Mouse (Mus musculus): ENCODE measurements around the gene Gabpb1.
"Not testable (repeated sequence)": the region's sequence is repeated elsewhere in the genome, so short reads cannot be mapped to it uniquely, and the experiment has no call there.

Gabpb1 gene

GRCm38 (mm10) chr2:126640298-126640697 is 35.8 kb downstream of the Gabpb1 start:
- DNase-seq (ENCODE audit: low read depth) = no peak

GRCm38 (mm10) chr2:126635939-126636823 is 40.0 kb downstream of the Gabpb1 start:
- peak; percentile 90 for DNase-seq (ENCODE audit: low read depth)

- DNase-seq (ENCODE audit: low read depth) = no peak
Observed at GRCm38 (mm10) chr2:126633165-126633564, 43.0 kb downstream of the Gabpb1 start.

- DNase-seq (ENCODE audit: low read depth) = no peak
Observed at GRCm38 (mm10) chr2:126628455-126628995, 47.6 kb downstream of the Gabpb1 start.

- DNase-seq (ENCODE audit: low read depth) = no peak
Observed at GRCm38 (mm10) chr2:126623138-126623537, 53.0 kb downstream of the Gabpb1 start.

GRCm38 (mm10) chr2:126622455-126622854 is 53.7 kb downstream of the Gabpb1 start:
- DNase-seq (ENCODE audit: low read depth) = no peak

GRCm38 (mm10) chr2:126619249-126619704 is 56.9 kb downstream of the Gabpb1 start, which contains the start of gene Hdc:
Hdc (minus strand) TSS chr2:126619299.
- DNase-seq (ENCODE audit: low read depth) = peak; percentile 74

GRCm38 (mm10) chr2:126618470-126619179 is 57.5 kb downstream of the Gabpb1 start:
- DNase-seq (ENCODE audit: low read depth) = peak; percentile 67

GRCm38 (mm10) chr2:126615355-126615754 is 60.8 kb downstream of the Gabpb1 start:
- no peak for DNase-seq (ENCODE audit: low read depth)

- DNase-seq (ENCODE audit: low read depth) = not testable (repeated sequence)
Observed at GRCm38 (mm10) chr2:126609600-126609999, 66.5 kb downstream of the Gabpb1 start.

GRCm38 (mm10) chr2:126607553-126608203 is 68.5 kb downstream of the Gabpb1 start:
- no peak for DNase-seq (ENCODE audit: low read depth)

- DNase-seq (ENCODE audit: low read depth) = no peak
Observed at GRCm38 (mm10) chr2:126606688-126607062, 69.5 kb downstream of the Gabpb1 start.

- DNase-seq (ENCODE audit: low read depth) = peak; percentile 70
Observed at GRCm38 (mm10) chr2:126606061-126606687, 70.0 kb downstream of the Gabpb1 start.

GRCm38 (mm10) chr2:126601918-126602600 is 74.1 kb downstream of the Gabpb1 start:
- DNase-seq (ENCODE audit: low read depth) = peak; percentile 68

- peak; percentile 82 for DNase-seq (ENCODE audit: low read depth)
Observed at GRCm38 (mm10) chr2:126600533-126600932, 75.6 kb downstream of the Gabpb1 start.

GRCm38 (mm10) chr2:126599005-126599404 is 77.1 kb downstream of the Gabpb1 start:
- peak; percentile 87 for DNase-seq (ENCODE audit: low read depth)

GRCm38 (mm10) chr2:126598359-126598758 is 77.8 kb downstream of the Gabpb1 start:
- peak; percentile 54 for DNase-seq (ENCODE audit: low read depth)

GRCm38 (mm10) chr2:126597279-126598241 is 78.6 kb downstream of the Gabpb1 start:
- DNase-seq (ENCODE audit: low read depth) = peak; percentile 77

GRCm38 (mm10) chr2:126596347-126597072 is 79.6 kb downstream of the Gabpb1 start:
- no peak for DNase-seq (ENCODE audit: low read depth)
